Mouse (Mus musculus): ENCODE results near the gene Rhob.
A peak's percentile ranks its signal among the peaks of the same experiment; 100 is the strongest.

Gene Rhob

DNA sequence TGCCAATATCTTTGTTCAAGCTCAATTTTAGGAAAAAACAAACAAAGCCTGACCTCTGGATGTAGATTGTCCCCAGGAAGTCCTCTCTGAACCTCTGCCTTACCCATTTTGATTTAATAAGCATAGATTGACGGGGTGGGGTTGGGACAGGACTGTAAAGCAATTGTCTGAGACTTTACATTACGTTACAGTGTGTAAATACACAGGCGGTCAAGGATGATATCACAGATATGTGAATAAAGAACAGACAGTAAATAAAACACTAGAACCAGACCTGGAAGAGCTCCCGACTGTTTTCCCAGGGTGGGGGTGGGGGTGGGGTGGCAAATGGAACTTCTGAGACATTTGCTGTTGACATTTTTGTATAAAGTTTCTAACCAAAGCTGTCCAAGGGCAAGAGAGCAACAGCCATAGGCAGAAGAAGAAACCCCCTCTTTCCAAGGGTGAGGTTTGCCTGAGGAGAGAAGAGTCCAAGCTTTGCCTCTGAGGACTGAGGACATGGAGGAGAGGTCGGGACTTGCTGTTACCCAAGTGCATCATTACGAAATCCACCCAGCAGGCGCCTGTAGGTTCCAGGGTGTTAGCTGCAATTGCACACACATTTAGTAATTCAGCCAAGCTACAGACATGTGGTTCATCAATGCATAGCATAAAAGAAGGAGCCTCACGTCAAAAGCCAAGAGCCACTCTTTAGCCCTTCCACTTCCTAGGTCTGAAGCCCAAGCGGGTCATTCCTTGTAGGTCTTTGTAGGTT, 7.3 kb upstream of the Rhob start:
- no peak for DNase-seq (ENCODE audit: low read depth, low spot score)

DNA sequence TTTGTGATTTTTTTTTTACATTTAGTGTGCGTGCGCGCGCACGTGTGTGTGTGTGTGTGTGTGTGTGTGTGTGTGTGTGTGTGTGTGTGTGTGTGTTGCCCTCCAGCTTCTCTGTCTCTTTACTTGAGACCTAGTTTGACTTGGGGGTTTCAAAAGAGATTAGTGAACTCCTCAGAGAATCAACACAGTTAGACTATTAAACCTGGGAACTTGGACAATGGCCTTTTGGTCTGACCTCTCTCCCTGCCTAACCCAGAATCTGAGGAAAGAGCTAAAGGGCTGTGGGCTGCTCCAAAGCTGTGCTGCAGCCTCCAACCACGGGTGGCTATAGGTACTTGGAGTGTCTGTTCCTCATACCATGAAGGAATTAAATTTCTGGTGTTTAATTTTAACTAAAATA, 4.3 kb upstream of the Rhob start:
- no peak for DNase-seq (ENCODE audit: low read depth, low spot score)

DNA sequence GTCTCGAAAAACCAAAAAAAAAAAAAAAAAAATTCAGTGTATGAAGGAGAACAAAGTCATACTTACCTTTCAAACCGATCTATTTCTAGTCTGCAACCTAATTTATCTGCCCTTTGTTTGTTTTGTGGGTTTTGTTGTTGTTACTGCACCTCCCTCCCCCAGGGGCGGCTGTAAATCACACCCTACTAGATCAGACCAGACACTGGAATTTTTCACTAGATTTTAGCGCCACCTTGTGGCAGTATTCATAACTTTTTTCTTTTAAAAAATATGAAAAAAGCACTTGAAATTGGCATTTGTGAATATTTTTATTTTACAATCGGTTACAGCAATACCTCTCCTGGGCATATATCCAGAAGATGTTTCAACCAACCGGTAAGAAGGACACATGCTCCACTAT, 2.7 kb upstream of the Rhob start:
- no peak for DNase-seq (ENCODE audit: low read depth, low spot score)

DNA sequence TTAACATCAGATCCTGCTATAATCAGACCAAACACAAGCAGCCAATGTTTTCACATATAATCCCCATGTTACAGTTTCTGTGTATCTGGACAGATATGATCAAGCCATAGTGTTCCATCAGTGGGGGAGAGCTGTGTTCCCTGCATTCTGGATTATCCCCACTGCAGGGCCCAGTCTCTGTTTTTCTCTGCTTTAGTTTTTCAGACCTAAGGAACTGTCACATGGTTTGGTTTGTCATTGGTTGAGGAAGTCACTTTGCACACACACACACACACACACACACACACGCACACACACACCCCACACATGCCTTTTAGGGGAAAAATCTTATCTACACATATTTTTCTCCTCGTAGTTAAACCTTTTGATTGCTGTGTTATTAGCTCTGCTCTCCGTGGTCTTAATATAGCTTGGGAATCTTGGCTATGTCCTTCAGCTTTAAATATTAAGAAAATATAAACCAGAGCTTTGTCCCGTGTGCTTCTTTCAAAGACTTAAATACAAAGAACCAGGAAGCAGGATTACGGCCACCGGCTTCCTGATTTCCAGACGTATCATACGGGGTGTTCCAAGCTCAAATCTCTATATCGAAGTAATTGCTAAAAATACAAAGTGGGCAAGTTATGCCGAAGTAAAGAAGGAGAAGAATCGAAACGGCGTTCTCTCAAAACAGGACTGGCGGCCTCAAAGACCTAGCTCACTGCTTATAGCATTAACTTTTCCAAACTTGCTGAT, 1.9 kb upstream of the Rhob start:
- no peak for DNase-seq (ENCODE audit: low read depth, low spot score)

DNA sequence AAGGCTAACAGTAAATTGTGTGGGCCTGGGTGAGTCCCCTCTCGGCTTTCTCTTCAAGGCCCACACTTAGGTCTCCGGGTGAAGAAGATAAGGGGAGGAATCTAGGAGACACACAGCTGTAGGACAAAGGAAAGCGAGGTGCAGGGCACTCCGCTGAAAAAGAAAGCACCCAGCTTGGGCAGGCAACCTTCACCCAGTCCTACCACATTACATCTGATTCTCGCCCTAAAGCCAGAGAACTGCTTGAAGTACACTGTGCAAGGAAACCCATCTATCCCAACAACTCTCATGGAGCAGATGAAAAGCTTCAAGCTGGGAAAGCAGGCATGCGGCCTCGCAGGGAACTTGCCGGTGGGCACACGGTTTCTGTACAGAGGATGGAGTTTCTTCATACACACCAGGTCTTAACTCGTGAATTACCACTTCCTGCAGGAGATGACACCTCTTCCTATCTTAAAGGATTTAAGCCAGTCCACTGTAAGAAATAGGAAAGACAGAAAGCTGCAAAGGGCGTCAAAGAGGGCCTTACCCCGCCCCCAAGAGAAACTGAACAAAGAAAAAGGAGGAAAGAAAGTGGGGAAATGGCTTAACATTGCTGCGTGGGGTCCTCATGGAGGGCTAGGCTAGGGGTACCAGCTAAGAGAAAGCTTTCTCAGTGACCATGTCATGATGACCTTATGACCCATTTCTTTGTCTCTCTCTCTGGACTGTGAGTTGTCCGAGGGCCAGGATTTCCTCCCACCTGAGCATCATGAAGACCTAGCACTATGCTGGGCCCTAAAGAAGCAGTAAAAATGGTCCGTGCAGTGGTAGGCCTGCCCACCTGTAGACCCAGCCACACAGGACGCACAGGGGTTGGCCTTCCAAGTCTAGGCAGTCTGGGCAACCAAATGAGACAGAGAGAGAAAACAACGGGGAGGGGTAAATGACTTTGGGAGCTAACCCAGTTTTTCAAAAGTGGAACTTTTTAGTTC, 1.1 kb upstream of the Rhob start:
- no peak for DNase-seq (ENCODE audit: low read depth, low spot score)

DNA sequence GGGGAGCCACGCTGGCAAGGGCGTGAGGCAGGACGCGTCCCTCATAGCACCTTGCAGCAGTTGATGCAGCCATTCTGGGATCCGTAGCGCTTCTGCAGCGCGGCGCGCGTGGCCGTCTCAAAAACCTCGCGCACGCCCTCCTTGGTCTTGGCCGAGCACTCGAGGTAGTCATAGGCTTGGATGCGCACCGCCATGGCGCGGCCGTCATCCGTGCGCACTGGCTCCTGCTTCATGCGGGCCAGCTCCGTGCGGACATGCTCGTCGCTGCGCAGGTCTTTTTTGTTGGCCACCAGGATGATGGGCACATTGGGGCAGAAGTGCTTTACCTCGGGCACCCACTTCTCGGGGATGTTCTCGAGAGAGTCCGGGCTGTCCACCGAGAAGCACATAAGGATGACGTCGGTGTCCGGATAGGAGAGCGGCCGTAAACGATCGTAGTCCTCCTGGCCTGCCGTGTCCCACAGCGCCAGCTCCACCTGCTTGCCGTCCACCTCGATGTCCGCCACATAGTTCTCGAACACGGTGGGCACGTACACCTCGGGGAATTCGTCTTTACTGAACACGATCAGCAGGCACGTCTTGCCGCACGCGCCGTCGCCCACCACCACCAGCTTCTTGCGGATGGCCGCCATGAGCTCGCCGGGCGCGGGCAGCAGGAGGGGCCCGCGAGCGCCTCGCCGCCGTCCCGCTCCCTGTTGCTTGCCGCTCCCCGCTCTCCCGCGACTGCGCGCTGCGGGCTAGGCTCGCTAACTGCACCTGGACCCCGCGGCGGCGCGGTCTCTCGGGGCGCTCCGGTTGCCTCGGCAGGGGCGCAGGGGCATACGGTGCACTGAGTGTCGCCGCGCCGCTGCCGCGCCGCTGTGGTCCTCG, 573 bp downstream of the Rhob start:
- peak; percentile 72 for DNase-seq (ENCODE audit: low read depth, low spot score)

DNA sequence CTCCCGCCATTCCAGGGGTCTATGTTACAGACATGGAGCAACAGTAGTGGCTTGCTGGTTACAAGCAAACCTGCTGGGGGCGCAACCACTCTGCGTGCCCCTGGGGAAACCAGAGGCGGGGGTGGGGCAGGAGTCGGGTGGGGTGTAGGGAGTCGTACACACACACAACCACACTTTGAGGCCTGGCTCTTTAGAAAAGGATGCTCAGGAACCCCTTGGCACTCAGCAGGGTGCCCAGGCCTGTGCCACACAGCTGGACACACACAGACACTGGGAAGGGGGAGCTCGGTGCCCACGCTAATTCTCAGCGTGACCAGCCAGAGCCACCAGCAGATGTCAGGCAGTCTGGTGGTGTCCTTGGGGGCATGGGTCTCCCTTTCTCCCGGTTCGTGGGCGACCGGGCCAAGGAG, 1.2 kb downstream of the Rhob start:
- no peak for DNase-seq (ENCODE audit: low read depth, low spot score)

DNA sequence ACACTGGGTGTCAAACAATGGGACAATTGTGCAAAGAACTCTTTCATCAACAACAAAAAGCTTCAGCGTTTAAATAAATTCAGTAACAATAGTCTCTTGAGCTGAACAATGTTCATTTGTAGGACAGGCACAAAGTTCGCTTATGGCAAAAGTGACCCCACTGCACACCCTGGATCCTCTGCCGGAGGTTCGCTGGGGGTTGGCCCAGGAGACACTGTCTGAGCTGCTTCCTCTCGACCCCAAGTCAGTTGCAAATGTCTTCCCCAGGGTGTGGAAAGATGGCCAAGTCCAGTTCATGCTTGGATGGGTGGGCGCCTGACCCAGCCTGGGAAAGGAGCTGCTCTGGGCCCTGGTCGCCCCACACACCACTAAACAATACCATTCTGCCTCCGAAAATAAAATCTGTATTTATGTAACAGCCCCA, 1.6 kb downstream of the Rhob start:
- DNase-seq (ENCODE audit: low read depth, low spot score) = no peak

DNA sequence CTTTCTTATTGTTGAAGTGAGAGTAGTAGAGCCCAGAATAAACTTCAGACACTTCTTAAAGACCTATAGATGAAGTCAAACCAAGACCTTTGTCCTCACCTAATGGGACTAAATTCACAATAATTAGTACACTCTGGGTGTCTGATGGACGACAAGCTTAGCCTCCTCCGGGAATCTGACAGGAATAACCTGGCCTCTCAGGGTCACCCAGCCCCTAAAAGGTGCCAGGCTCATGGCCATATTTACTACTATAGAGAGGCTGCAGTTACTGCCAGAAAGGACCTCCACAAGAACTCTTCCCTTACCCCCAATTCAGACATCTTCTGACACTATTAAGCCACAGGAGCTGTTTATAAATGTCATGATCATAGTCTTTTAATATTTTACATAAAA, 2.5 kb downstream of the Rhob start:
- no peak for DNase-seq (ENCODE audit: low read depth, low spot score)

DNA sequence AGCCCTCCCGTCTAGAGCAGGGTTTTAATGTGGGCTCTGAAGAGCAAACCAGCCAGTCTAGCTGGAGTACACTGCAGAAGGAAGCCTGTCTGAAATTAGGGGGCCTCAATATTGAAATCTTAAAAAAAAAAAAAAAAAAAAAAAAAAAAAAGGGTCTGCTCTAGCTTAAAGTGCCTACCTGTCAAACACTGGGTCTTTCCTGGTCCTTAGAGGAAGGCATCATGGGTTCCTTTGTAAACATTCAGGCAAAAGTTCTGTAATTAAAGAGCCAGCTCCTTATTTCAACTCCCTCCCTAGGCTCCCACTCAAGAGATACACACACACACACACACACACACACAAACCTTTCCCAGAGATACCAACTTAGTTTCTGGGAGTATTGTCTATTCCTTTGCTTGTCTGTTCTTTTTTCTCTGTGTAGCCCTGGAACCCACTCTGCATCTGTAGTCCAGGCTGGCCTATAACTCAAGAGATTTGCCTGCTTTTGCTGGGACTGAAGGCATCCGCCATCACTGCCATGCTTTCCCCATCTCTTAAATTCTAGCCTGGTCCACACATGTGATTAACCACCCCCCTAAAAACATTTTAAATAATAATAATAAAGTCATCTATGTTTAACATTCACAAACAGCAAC, 3.0 kb downstream of the Rhob start:
- no peak for DNase-seq (ENCODE audit: low read depth, low spot score)

DNA sequence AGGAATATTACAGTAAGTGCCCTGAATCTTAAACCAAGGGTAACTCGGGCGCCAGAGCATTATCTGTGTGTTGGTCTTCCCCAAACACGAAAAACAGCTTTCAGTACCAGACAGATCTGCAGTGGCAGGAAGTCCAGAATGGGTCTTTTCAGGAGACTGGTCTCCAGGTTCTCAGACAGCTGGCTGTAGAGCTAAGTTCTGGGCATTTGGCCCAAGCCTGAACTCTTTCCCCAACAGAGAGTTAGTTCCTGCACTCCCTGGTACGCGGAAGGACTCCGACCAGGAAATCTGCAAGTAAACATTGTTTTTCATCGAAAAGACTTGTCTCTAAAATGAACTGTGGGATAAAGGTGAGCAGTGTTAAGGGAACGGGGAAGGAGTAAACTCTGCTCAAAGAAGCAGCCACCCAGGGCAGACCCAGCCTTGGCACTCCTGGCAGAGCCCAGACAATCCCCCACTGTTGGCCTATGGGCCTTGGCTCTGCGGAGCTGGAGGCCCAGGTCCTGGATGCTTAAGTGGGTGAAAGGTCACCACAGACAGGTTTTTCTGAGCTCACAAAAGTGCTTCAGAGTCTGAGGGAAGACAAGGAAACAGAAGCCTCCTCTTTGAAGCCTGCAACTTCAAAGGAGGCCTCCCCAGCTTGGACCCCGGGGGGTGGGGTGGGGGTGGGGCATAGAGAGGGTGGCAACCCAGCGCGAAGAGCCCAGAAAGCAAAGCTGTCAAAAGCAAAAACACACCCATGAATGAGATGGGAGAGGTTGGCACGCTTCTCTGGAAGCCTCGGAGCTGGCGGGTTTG, 3.7 kb downstream of the Rhob start:
- DNase-seq (ENCODE audit: low read depth, low spot score) = peak; percentile 54

DNA sequence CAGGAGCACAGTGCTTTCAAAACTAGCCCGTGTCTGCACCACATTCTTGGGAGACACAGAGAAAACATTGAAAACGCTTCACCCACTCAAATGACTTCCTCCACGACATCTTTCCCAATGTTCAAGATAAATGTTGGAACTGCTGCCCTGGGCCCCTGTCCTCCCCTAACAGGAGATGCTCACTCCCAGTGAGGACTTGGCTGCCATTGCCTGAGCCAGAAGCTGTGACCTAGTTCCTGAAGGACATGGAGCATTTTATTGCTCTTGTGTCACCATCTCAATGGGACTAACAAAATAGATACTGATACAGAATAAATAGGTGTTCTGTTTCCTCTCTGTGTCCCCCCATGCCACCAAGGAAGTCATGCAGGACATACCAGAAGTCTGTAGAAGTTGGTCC, 5.1 kb downstream of the Rhob start:
- DNase-seq (ENCODE audit: low read depth, low spot score) = no peak

DNA sequence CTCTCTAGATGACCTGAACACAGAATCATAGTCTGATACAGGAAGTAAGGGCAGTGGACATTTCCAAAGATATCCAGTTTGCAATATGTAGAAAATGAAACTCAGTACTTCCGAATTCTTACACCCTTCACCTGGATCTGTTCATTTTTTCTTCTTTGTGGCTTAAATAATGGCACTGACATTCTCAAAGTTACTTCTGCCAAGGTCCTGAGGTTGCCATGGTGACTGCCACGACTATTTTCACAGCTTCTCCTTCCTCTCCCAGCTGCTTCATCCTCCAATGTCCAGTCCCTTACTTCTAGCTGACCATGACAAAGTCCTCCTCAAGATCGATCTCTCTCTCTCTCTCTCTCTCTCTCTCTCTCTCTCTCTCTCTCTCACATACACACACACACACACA, 6.4 kb downstream of the Rhob start:
- DNase-seq (ENCODE audit: low read depth, low spot score) = no peak

DNA sequence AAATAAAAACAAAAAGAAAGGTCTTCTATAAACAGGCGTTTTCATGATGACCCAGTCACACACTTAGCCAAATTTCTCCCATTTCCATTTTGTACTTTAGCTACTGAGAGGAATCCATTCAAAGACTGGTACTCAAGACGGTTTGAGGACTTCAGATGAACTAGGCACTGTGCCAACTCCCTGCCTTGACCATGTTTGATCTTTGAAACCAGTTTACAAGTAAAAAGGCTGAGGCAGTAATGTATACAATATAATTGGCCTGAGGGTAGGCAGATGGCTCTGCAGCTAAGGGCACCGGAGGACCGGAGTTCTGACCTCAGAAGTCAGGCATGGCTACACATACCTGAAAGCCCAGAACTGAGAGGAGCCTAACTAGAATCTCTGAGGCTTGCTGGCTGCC, 10.7 kb downstream of the Rhob start:
- no peak for DNase-seq (ENCODE audit: low read depth, low spot score)

DNA sequence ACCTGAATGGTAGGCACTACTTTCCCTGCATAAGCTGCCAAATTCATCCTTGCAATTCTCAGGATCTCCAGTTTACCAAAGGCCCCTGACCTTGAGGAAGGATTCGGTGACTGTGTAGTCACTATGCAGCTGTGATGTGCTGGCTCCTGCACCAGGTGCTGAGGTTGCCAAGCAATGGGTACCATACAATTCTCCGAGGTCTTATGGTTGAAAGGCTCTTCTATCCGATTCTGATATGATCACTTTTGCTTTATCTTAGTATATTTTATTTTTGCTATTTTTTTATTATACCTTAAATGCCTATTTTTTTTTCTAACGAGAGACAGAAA, 11.2 kb downstream of the Rhob start:
- DNase-seq (ENCODE audit: low read depth, low spot score) = no peak

DNA sequence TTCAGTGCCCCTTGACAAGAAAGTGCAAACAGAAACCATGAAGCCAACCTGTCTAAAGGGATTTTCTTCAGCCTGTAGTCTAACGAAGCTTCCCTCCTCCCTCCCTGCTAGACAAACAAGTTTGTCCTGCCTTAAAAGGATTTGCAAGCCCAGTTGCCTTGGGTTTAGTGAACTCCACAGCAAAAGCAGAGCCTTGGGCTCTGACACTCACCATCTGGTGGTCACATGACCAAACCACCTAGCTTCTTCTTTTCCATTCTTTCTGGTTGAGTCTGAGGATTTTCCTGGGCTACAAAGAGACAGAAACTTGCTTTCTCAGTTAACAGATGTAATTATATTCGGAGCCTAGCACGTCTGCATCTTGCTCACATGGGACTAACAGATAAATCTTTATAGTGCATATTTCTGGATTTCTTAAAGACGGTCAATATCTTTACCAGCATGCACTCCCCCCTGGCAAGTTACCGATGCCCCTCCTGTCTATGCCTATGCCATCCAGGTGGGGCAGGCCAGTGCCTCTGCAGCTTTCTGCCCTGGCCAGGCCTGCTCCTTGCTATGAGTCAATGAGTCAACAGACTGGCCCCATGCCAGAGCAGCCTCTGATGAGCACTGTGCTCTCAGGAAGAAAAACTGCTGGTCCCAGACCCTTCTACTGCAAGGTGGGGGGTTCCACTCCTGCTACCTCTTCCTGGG, 11.7 kb downstream of the Rhob start:
- no peak for DNase-seq (ENCODE audit: low read depth, low spot score)

DNA sequence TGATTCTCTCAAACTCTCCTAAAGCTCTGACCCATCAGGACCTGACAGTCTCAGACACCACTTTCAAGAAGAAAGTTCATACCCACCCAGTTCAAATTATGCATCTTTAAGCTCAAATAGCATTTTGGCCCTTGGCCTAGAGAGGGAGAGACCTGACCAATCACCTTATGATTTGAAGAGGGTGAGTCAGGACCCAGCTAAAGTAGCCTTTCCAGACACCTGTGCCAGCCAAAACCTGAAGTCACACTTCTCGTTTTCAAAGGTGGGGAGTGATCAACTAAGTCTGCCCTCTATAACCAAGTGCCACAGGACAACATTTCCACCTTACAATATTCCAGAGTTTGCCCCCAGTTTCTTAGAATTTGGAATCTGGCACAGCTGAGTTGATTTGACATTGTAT, 12.5 kb downstream of the Rhob start:
- no peak for DNase-seq (ENCODE audit: low read depth, low spot score)

DNA sequence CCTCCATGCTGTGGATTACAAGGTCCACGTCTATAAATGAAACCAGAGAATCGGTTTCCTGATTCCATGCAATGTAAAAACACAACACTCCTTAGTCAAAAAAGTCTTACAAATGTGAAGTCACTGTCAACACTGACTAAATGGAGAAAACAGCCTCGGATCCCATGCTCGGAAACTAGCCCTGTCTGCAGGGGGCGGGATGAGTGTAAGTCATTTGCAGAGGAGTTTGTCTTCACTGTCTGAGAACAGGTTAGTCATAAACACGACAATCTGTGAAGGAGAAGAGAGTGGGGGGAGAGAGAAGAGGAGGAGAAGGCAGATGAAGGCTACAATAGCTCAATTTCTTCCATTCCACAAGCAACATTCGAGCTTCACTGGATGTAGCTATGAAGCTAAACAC, 14.6 kb downstream of the Rhob start:
- no peak for DNase-seq (ENCODE audit: low read depth, low spot score)

DNA sequence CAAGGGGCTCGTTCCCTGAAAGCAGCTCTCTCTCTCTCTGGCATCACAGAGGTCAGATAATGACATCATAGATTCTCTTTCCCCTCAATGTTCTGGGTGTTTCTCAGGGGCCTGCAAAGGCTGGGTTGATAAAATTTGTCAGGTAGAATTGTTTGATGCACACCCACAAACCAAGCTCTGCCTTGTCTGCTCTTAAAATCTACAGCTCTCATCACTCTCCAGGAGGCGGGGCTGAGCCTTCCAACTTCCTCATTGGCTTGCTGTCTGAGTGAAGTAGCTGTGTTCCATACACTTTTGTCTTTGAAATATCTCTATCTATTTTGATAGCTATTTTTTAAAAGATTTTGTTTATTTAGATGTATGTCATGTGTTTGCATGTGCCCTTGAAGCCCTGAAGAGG, 17.6 kb downstream of the Rhob start:
- no peak for DNase-seq (ENCODE audit: low read depth, low spot score)

All from skeletal muscle tissue, adult 2 months (tissue).